Mouse (Mus musculus): ENCODE measurements around the gene Gm35549. TPM values are rescaled to one million over a fixed set of nuclear protein-coding genes. Genes with fewer than 3 reads are reported as not detected.
A peak's percentile ranks its signal among the peaks of the same experiment; 100 is the strongest.

Gene Gm35549
- polyA plus RNA-seq, 1 experiment from 2014 or later, result 0.73 TPM

GRCm38 (mm10) chr9:122823374-122824017 is 20.3 kb downstream of the Gm35549 start:
- H3K36me3 ChIP-seq (replicated peaks; ENCODE audit: control insufficient read depth, insufficient read depth, low read depth, low read length), result no peaks in the 10 kb centered on the region
- no peaks in the 10 kb centered on the region for H3K9me3 ChIP-seq (replicated peaks; ENCODE audit: control insufficient read depth, low read length)
- no peaks in the 10 kb centered on the region for H3K27me3 ChIP-seq (ENCODE audit: control insufficient read depth, insufficient read depth, low read length)
- DNase-seq (ENCODE audit: low spot score) (no peak), ATAC-seq (replicated peaks; ENCODE audit: insufficient number of reproducible peaks, low FRiP score, low TSS enrichment, low read depth) (no peak)
- 82% methylated on average over 5 of the region's 5 CpGs for WGBS
- H3K4me3 ChIP-seq (ENCODE audit: low read depth, low read length), result no peak overlapping the region
- no peak overlapping the region for H3K4me2 ChIP-seq (ENCODE audit: low read depth, low read length)
- no peak overlapping the region for H3K27ac ChIP-seq (replicated peaks; ENCODE audit: low read depth, low read length)
- no peaks in the 10 kb centered on the region for H3K4me1 ChIP-seq (ENCODE audit: control insufficient read depth, insufficient read depth, low read length)
- no peak overlapping the region for H3K9ac ChIP-seq (replicated peaks; ENCODE audit: low read length)

- Histone ChIP-seq H3K9me3 (replicated peaks; ENCODE audit: control insufficient read depth, low read length) (no peaks in the 10 kb centered on the region), H3K27ac (replicated peaks; ENCODE audit: low read depth, low read length) (no peak overlapping the region), H3K36me3 (replicated peaks; ENCODE audit: control insufficient read depth, insufficient read depth, low read depth, low read length) (no peaks in the 10 kb centered on the region), H3K4me2 (ENCODE audit: low read depth, low read length) (no peak overlapping the region), H3K4me3 (ENCODE audit: low read depth, low read length) (no peak overlapping the region), H3K4me1 (ENCODE audit: control insufficient read depth, insufficient read depth, low read length) (no peaks in the 10 kb centered on the region), H3K27me3 (ENCODE audit: control insufficient read depth, insufficient read depth, low read length) (no peaks in the 10 kb centered on the region), H3K9ac (replicated peaks; ENCODE audit: low read length) (no peak overlapping the region)
- 87% methylated on average over 4 of the region's 4 CpGs for WGBS
- no peak for ATAC-seq (replicated peaks; ENCODE audit: insufficient number of reproducible peaks, low FRiP score, low TSS enrichment, low read depth)
- DNase-seq (ENCODE audit: low spot score), result no peak
Measured at GRCm38 (mm10) chr9:122815239-122815851, 28.5 kb downstream of the Gm35549 start.

- H3K9ac ChIP-seq (replicated peaks; ENCODE audit: low read length), result no peak overlapping the region
- H3K4me2 ChIP-seq (ENCODE audit: low read depth, low read length), result no peak overlapping the region
- WGBS, result 94% methylated on average over 2 of the region's 2 CpGs
- H3K4me3 ChIP-seq (ENCODE audit: low read depth, low read length), result no peak overlapping the region
- H3K27ac ChIP-seq (replicated peaks; ENCODE audit: low read depth, low read length), result no peak overlapping the region
- ATAC-seq (replicated peaks; ENCODE audit: insufficient number of reproducible peaks, low FRiP score, low TSS enrichment, low read depth), result no peak
- no peaks in the 10 kb centered on the region for H3K27me3 ChIP-seq (ENCODE audit: control insufficient read depth, insufficient read depth, low read length)
- no peak for DNase-seq (ENCODE audit: low spot score)
- H3K4me1 ChIP-seq (ENCODE audit: control insufficient read depth, insufficient read depth, low read length), result no peaks in the 10 kb centered on the region
- H3K36me3 ChIP-seq (replicated peaks; ENCODE audit: control insufficient read depth, insufficient read depth, low read depth, low read length), result no peaks in the 10 kb centered on the region
- no peaks in the 10 kb centered on the region for H3K9me3 ChIP-seq (replicated peaks; ENCODE audit: control insufficient read depth, low read length)
Measured at GRCm38 (mm10) chr9:122814775-122815174, 29.1 kb downstream of the Gm35549 start.

- no peak overlapping the region for H3K27ac ChIP-seq (replicated peaks; ENCODE audit: low read depth, low read length)
Measured at GRCm38 (mm10) chr9:122812386-122812785, 31.4 kb downstream of the Gm35549 start.

GRCm38 (mm10) chr9:122810212-122810611 is 33.6 kb downstream of the Gm35549 start:
- Histone ChIP-seq H3K4me1 (ENCODE audit: control insufficient read depth, insufficient read depth, low read length) (no peaks in the 10 kb centered on the region), H3K36me3 (replicated peaks; ENCODE audit: control insufficient read depth, insufficient read depth, low read depth, low read length) (no peaks in the 10 kb centered on the region), H3K27ac (replicated peaks; ENCODE audit: low read depth, low read length) (no peak overlapping the region), H3K9me3 (replicated peaks; ENCODE audit: control insufficient read depth, low read length) (no peaks in the 10 kb centered on the region), H3K27me3 (ENCODE audit: control insufficient read depth, insufficient read depth, low read length) (no peaks in the 10 kb centered on the region), H3K4me2 (ENCODE audit: low read depth, low read length) (no peak overlapping the region), H3K4me3 (ENCODE audit: low read depth, low read length) (no peak overlapping the region), H3K9ac (replicated peaks; ENCODE audit: low read length) (no peak overlapping the region)
- no peak for ATAC-seq (replicated peaks; ENCODE audit: insufficient number of reproducible peaks, low FRiP score, low TSS enrichment, low read depth)
- 92% methylated on average over 3 of the region's 3 CpGs for WGBS
- no peak for DNase-seq (ENCODE audit: low spot score)

More at GRCm38 (mm10) chr9:122812386-122812785, 31.4 kb downstream of the Gm35549 start:
- DNase-seq (ENCODE audit: low spot score), result no peak
- no peak for ATAC-seq (replicated peaks; ENCODE audit: insufficient number of reproducible peaks, low FRiP score, low TSS enrichment, low read depth)
- 86% methylated on average over 5 of the region's 5 CpGs for WGBS
- Histone ChIP-seq H3K4me1 (ENCODE audit: control insufficient read depth, insufficient read depth, low read length) (no peaks in the 10 kb centered on the region), H3K4me3 (ENCODE audit: low read depth, low read length) (no peak overlapping the region), H3K9ac (replicated peaks; ENCODE audit: low read length) (no peak overlapping the region), H3K27me3 (ENCODE audit: control insufficient read depth, insufficient read depth, low read length) (no peaks in the 10 kb centered on the region), H3K4me2 (ENCODE audit: low read depth, low read length) (no peak overlapping the region), H3K9me3 (replicated peaks; ENCODE audit: control insufficient read depth, low read length) (no peaks in the 10 kb centered on the region), H3K36me3 (replicated peaks; ENCODE audit: control insufficient read depth, insufficient read depth, low read depth, low read length) (no peaks in the 10 kb centered on the region)

GRCm38 (mm10) chr9:122807186-122807585 is 36.6 kb downstream of the Gm35549 start:
- H3K27ac ChIP-seq (replicated peaks; ENCODE audit: low read depth, low read length), result no peak overlapping the region
- 88% methylated on average over 2 of the region's 2 CpGs for WGBS
- no peaks in the 10 kb centered on the region for H3K27me3 ChIP-seq (ENCODE audit: control insufficient read depth, insufficient read depth, low read length)
- H3K9me3 ChIP-seq (replicated peaks; ENCODE audit: control insufficient read depth, low read length), result no peaks in the 10 kb centered on the region
- H3K4me1 ChIP-seq (ENCODE audit: control insufficient read depth, insufficient read depth, low read length), result no peaks in the 10 kb centered on the region
- DNase-seq (ENCODE audit: low spot score), result no peak
- H3K4me3 ChIP-seq (ENCODE audit: low read depth, low read length), result no peak overlapping the region
- H3K9ac ChIP-seq (replicated peaks; ENCODE audit: low read length), result no peak overlapping the region
- ATAC-seq (replicated peaks; ENCODE audit: insufficient number of reproducible peaks, low FRiP score, low TSS enrichment, low read depth), result no peak
- no peak overlapping the region for H3K4me2 ChIP-seq (ENCODE audit: low read depth, low read length)
- H3K36me3 ChIP-seq (replicated peaks; ENCODE audit: control insufficient read depth, insufficient read depth, low read depth, low read length), result no peaks in the 10 kb centered on the region

GRCm38 (mm10) chr9:122805845-122806341 is 37.9 kb downstream of the Gm35549 start:
- DNase-seq (ENCODE audit: low spot score) (no peak), ATAC-seq (replicated peaks; ENCODE audit: insufficient number of reproducible peaks, low FRiP score, low TSS enrichment, low read depth) (no peak)
- Histone ChIP-seq H3K27ac (replicated peaks; ENCODE audit: low read depth, low read length) (peak overlapping the region; percentile 79), H3K27me3 (ENCODE audit: control insufficient read depth, insufficient read depth, low read length) (no peaks in the 10 kb centered on the region), H3K9me3 (replicated peaks; ENCODE audit: control insufficient read depth, low read length) (no peaks in the 10 kb centered on the region), H3K9ac (replicated peaks; ENCODE audit: low read length) (peak overlapping the region; percentile 73), H3K4me3 (ENCODE audit: low read depth, low read length) (peak overlapping the region; percentile 67), H3K4me2 (ENCODE audit: low read depth, low read length) (peak overlapping the region; percentile 87), H3K4me1 (ENCODE audit: control insufficient read depth, insufficient read depth, low read length) (no peaks in the 10 kb centered on the region), H3K36me3 (replicated peaks; ENCODE audit: control insufficient read depth, insufficient read depth, low read depth, low read length) (no peaks in the 10 kb centered on the region)
- 9% methylated on average over 10 of the region's 10 CpGs for WGBS
